Mouse (Mus musculus) liver, embryonic 14.5 days (tissue): ENCODE measurements around the gene Brinp1. TPM values are rescaled to one million over a fixed set of nuclear protein-coding genes. Genes with fewer than 3 reads are reported as not detected.

Experiments used
- ATAC-seq: fragments of 200-750 bp; cut with Nextera tagmentation; 2 replicates; pipeline ENCODE4 v1.8.0; 2017; ENCODE audit warnings: moderate number of reproducible peaks, mild to moderate bottlenecking, moderate library complexity; ENCODE audit not compliant: insufficient read depth
- DNase-seq, 3 experiments: peaks; one replicate each; pipeline ENCODE4 v3.0.0-alpha.2; 2012 to 2013; ENCODE audit warnings: low read depth in 3 of 3, low spot score in 3 of 3
- H3K27ac ChIP-seq: fragments of 300-500 bp; sonication (generic); 2 replicates; pipeline ENCODE4 v1.5.1; 2014; ENCODE audit warnings: moderate library complexity, mild to moderate bottlenecking, control low read depth, inconsistent platforms
- H3K27me3 ChIP-seq: fragments of 300-500 bp; sonication (generic); 2 replicates; pipeline ENCODE4 v1.6.1; 2014; ENCODE audit warnings: mild to moderate bottlenecking, low read length, moderate library complexity; ENCODE audit not compliant: control insufficient read depth, insufficient read depth
- H3K36me3 ChIP-seq: fragments of 300-500 bp; sonication (generic); replicated peaks from 2 replicates; pipeline ENCODE4 v1.6.1; 2014; ENCODE audit warnings: low read depth; ENCODE audit not compliant: control insufficient read depth, insufficient read depth
- H3K4me1 ChIP-seq, 2 experiments: fragments of 200-500 bp in 1 of 2; fragments of 300-500 bp in 1 of 2; sonication (generic) in 1 of 2; replicated peaks; 2 replicates each; pipeline ENCODE4 v1.6.1; 2012 to 2014; ENCODE audit warnings: antibody characterized with exemption in 1 of 2, inconsistent platforms in 1 of 2, low read length in 1 of 2; ENCODE audit not compliant: control insufficient read depth in 2 of 2, insufficient read depth in 2 of 2
- H3K4me2 ChIP-seq: fragments of 300-500 bp; sonication (generic); 2 replicates; pipeline ENCODE4 v1.6.1; 2014; ENCODE audit warnings: low read depth, mild to moderate bottlenecking, control low read depth, moderate library complexity
- H3K4me3 ChIP-seq, 2 experiments: fragments of 200-500 bp in 1 of 2; fragments of 300-500 bp in 1 of 2; sonication (generic) in 1 of 2; 2 replicates each; pipeline ENCODE4 v1.5.1; 2012 to 2014; ENCODE audit warnings: low read depth in 2 of 2, low read length in 2 of 2, mild to moderate bottlenecking in 2 of 2, control low read depth in 1 of 2, inconsistent platforms in 1 of 2, moderate library complexity in 1 of 2; ENCODE audit not compliant: insufficient read depth in 1 of 2
- H3K9ac ChIP-seq: fragments of 300-500 bp; sonication (generic); replicated peaks from 2 replicates; pipeline ENCODE4 v1.6.1; 2014; ENCODE audit warnings: mild to moderate bottlenecking, control low read depth, moderate library complexity
- H3K9me3 ChIP-seq: fragments of 300-500 bp; sonication (generic); 2 replicates; pipeline ENCODE4 v1.6.1; 2016; ENCODE audit warnings: low read length, mixed read lengths; ENCODE audit not compliant: control insufficient read depth
- CTCF ChIP-seq: IDR thresholded peaks from 2 replicates; pipeline ENCODE4 v1.5.1; 2016; ENCODE audit warnings: antibody characterized with exemption, low read depth, control low read depth
- EP300 ChIP-seq: IDR thresholded peaks from 2 replicates; pipeline ENCODE4 v1.6.1; 2016; ENCODE audit warnings: antibody characterized with exemption, low read depth
- WGBS: fragments of 180-500 bp; shearing (Covaris S2); extraction: QIAGEN DNeasy Blood & Tissue Kit; methylation state at CpG from one replicate; pipeline ENCODE4 v1.1.7; 2014; ENCODE audit not compliant: insufficient replicate concordance; 5-methylcytosine and 5-hydroxymethylcytosine counted together
- polyA plus RNA-seq, 2 experiments: library from polyadenylated mRNA; depleted of rRNA in 1 of 2; stranded (reverse) in 1 of 2; unstranded in 1 of 2; fragments of >200 nt; fragmentation: Nextera tagmentation in 1 of 2; extraction: Ambion mirVana in 1 of 2; gene quantifications; 2 replicates each; pipeline versions ENCODE4 v1.2.1 to v1.2.3; 2012 to 2014

Gene Brinp1
- polyA plus RNA-seq, 2 experiments, result 0.15 TPM

- Histone ChIP-seq H3K27me3 (peaks cover 5% of the 10 kb centered on the region; the same call in 1 of the 2 replicates), H3K9me3 (no peaks in the 10 kb centered on the region), H3K4me2 (no peak overlapping the region), H3K4me3 (no peak overlapping the region), H3K4me1 (no peaks in the 10 kb centered on the region), H3K36me3 (no peaks in the 10 kb centered on the region), H3K9ac (no peak overlapping the region), H3K27ac (no peak overlapping the region)
- no peak for DNase-seq
- TF ChIP-seq CTCF (peak; percentile 20; the same call in 1 of the 2 replicates), EP300 (no peak)
- 7% methylated on average over 2 of the region's 2 CpGs for WGBS
- no peak for ATAC-seq
These were observed 3.6 kb downstream of the Brinp1 start for GRCm38 (mm10) chr4:68950556-68950955.

DNA sequence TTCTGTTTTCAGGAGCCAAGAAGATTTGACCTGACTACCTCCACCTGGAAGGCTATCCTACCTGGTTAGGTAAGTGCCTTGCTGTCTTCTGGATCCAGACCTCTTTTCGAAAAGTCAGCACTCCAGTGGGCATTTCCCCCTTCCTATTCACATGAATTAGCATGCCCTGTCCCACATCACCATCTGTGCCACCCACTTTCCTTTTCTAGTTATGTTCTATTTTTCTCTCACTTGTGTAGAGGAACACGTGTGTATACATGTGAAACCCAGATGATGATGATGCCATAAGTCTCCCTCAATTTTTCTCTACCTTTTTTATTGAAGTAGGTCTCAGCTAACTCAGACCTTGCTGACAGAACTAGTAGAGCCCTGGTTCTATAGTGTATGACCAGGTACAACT, 11.3 kb downstream of the Brinp1 start:
- Histone ChIP-seq H3K27me3 (no peaks in the 10 kb centered on the region), H3K4me2 (no peak overlapping the region), H3K36me3 (no peaks in the 10 kb centered on the region), H3K4me1 (no peaks in the 10 kb centered on the region), H3K27ac (no peak overlapping the region), H3K4me3 (no peak overlapping the region), H3K9me3 (no peaks in the 10 kb centered on the region), H3K9ac (no peak overlapping the region)
- 50% methylated on average over 2 of the region's 2 CpGs for WGBS
- TF ChIP-seq CTCF (no peak), EP300 (no peak)
- DNase-seq (no peak), ATAC-seq (no peak)

DNA sequence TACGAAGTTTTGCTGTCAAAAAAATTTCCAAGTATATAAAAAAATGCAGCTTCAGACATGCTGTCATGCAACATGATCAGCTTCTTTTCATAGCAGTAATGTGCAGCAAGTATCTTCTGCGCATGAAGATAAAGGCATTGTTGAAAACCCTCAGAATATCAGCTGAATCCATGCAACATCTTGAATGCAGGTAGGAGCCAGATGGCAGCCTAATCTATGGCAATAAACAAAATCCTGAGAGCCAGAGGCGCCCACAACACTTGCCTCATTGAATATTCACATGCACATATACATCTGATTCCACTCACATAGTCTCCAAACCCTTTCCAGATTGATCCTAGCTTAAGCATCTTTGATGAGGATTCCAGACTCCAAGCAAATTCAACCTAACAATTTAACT, 24.2 kb downstream of the Brinp1 start:
- TF ChIP-seq CTCF (no peak), EP300 (no peak)
- Histone ChIP-seq H3K27ac (no peak overlapping the region), H3K36me3 (no peaks in the 10 kb centered on the region), H3K4me3 (no peak overlapping the region), H3K9ac (no peak overlapping the region), H3K4me1 (no peaks in the 10 kb centered on the region), H3K4me2 (no peak overlapping the region), H3K27me3 (no peaks in the 10 kb centered on the region), H3K9me3 (no peaks in the 10 kb centered on the region)
- 45% methylated on average over 3 of the region's 3 CpGs for WGBS
- no peak for DNase-seq
- ATAC-seq, result no peak

- Histone ChIP-seq H3K36me3 (no peaks in the 10 kb centered on the region), H3K27ac (no peak overlapping the region), H3K9me3 (no peaks in the 10 kb centered on the region), H3K4me2 (no peak overlapping the region), H3K27me3 (no peaks in the 10 kb centered on the region), H3K9ac (no peak overlapping the region), H3K4me1 (no peaks in the 10 kb centered on the region), H3K4me3 (no peak overlapping the region)
- no peak for TF ChIP-seq CTCF
- TF ChIP-seq EP300, result no peak
- ATAC-seq (no peak), DNase-seq (no peak)
- WGBS, result 35% methylated on average over 2 of the region's 2 CpGs
These were observed 28.1 kb downstream of the Brinp1 start for GRCm38 (mm10) chr4:68926091-68926490.

- H3K27ac ChIP-seq, result no peak overlapping the region
- no peak overlapping the region for H3K4me2 ChIP-seq
- no peak overlapping the region for H3K9ac ChIP-seq
- no peak overlapping the region for H3K4me3 ChIP-seq
- TF ChIP-seq CTCF (no peak), EP300 (no peak)
- H3K4me1 ChIP-seq, result no peaks in the 10 kb centered on the region
- no peak for DNase-seq
- no peaks in the 10 kb centered on the region for H3K36me3 ChIP-seq
- WGBS, result 43% methylated on average over 1 of the region's 1 CpGs
- no peaks in the 10 kb centered on the region for H3K9me3 ChIP-seq
- H3K27me3 ChIP-seq, result no peaks in the 10 kb centered on the region
- no peak for ATAC-seq
These were observed 31.3 kb downstream of the Brinp1 start for GRCm38 (mm10) chr4:68922944-68923343.

DNA sequence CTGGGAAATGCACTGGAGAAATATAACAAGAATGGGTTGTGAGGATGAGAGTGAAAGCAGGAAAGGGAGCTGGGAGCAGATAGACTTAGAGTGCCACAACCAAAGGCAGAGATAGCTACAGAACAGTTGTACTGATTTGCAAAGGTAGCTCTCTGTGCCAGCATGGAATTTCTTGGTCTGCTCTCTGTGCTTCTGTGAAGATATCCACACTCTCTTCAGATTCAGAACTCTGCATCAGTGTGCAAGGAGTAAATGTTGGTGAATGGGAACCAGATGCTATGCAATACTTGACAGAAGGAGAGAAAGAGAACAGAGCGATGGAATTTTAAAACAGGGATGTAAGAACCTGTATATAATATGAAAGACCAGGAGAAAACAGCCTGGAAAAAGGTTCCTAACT, 31.7 kb downstream of the Brinp1 start:
- no peaks in the 10 kb centered on the region for H3K9me3 ChIP-seq
- no peak overlapping the region for H3K9ac ChIP-seq
- no peak overlapping the region for H3K4me2 ChIP-seq
- TF ChIP-seq EP300 (no peak), CTCF (no peak)
- ATAC-seq (no peak), DNase-seq (no peak)
- no peaks in the 10 kb centered on the region for H3K27me3 ChIP-seq
- no peak overlapping the region for H3K27ac ChIP-seq
- H3K4me1 ChIP-seq, result no peaks in the 10 kb centered on the region
- H3K4me3 ChIP-seq, result no peak overlapping the region
- no peaks in the 10 kb centered on the region for H3K36me3 ChIP-seq
- WGBS, result 82% methylated on average over 1 of the region's 1 CpGs
